Mouse (Mus musculus) cerebellum, adult (tissue): ENCODE results near the gene Arhgap42.

Experiments
- ATAC-seq: cut with Nextera tagmentation; 2 replicates; pipeline ENCODE4 v1.9.2; 2017; ENCODE audit warnings: mild to moderate bottlenecking, moderate library complexity, mixed read lengths; ENCODE audit not compliant: insufficient number of reproducible peaks, low FRiP score, low TSS enrichment

Arhgap42 gene

GRCm38 (mm10) chr9:9211411-9212087 is 27.4 kb downstream of the Arhgap42 start:
- ATAC-seq, result no peak

- ATAC-seq, result no peak
Measured at GRCm38 (mm10) chr9:9210464-9210863, 28.4 kb downstream of the Arhgap42 start.

DNA sequence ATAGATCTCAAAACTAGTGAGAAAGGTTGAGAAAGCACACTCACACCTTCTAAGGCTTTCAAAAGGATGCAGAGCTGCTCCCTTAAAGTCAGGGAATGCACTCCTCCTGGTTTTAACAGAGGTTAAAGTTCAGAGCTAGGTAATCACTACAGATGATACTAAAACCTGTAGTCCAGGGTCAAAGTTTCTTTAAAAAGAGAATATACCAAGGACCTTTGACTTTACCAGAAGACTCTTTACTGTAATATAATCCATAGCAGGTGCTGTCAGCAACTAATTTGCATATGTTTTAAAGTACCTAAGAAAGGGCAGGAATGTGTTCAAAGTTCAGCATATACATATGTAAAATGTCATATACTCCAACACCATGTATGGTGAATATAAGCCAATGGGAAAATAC is 30.7 kb downstream of the Arhgap42 start:
- no peak for ATAC-seq

DNA sequence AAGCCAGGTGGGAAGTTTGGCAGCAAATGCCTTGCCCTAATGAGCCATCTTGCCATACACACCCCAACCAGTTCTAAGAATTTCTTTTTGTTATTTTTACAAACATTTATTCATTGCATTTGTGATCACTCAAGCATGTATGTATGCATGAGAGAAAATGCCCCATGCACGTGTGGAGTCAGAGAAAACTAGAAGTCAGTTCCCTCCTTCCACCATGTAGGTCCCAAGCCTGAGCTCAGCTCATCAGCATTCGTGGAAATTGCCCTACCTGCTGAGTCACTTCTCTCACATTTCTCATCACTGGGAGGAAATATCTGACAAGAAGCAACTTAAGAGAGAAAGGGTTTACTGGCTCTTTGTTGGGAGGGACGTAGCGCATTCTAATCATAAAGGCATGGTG is 31.6 kb downstream of the Arhgap42 start:
- no peak for ATAC-seq

DNA sequence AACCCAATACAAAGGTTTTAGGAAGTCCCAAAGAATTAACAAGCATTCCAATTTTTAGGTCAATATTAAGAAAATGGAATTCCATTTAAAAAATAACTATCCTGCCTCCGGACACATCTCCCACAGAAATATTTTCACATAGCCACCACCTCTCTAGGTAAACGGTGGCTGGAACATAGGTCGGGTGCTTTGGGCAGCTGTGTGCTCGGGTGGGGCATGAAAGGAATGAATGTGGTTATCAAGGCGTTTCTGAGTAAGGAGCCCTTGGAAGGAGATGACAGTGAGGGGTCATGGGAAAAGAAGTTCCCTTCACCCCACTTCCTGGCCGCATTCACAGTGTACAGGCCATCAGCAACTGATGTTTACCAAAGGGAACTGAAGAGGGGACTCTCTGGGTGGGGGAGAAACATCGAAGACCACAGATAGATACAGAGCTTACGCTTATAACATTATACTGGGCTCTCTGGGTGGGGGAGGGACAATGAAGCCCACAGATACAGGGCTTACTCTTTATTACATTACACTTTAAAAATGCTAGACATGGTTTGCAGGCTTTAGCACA is 38.0 kb downstream of the Arhgap42 start:
- ATAC-seq, result no peak

DNA sequence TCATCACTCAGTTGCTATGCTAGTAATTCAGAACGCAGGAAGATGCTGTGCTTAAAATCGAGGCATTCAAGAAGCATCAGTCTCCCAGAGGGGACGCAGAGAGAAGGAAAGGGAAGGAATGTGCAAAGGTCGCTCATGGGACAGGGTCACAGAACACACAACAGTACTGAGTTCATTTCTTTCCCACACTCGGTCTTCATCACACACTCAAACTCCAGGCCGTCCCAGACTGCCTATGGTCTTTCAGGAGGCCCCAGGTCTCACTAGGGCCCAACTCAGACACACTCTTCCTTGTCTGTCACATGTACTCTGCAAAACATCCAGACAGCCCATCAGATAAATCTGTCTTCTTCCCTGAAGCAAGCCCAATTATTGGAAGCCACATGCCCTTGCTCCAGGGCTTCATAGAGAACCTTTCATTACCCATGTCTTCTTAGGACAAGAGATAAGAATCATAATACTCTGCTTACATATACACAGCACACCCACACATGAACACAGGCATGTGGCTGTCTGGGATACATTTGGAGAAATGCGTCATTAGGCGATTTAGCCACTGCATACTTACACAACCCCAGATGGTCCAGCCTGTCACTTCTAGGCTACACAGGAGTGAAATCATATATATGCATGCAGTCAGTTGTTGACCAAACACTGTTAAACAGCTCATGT is 39.6 kb downstream of the Arhgap42 start:
- no peak for ATAC-seq

- no peak for ATAC-seq
Measured at GRCm38 (mm10) chr9:9198645-9199044, 40.3 kb downstream of the Arhgap42 start.

DNA sequence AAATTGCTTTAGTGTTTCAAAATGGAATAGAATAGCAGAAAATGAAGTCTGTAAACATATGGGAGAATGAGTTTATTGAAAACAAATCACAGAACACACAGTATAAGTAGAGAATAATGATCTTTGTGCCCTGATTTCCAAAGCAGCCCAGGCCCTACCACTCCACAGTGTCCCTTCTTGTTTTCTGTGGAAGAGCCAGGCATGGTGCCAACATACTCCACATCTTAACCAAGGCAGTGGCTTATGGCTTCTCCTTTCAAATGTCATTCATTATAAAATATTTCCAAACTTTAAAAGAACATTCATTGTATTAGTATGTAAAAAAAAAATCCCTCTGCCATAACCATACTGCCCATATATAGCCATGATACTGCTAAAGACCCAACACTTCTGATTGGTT is 42.9 kb downstream of the Arhgap42 start:
- ATAC-seq, result no peak

GRCm38 (mm10) chr9:9194496-9194895 is 44.4 kb downstream of the Arhgap42 start:
- ATAC-seq, result no peak

GRCm38 (mm10) chr9:9192716-9193115 is 46.2 kb downstream of the Arhgap42 start:
- no peak for ATAC-seq

DNA sequence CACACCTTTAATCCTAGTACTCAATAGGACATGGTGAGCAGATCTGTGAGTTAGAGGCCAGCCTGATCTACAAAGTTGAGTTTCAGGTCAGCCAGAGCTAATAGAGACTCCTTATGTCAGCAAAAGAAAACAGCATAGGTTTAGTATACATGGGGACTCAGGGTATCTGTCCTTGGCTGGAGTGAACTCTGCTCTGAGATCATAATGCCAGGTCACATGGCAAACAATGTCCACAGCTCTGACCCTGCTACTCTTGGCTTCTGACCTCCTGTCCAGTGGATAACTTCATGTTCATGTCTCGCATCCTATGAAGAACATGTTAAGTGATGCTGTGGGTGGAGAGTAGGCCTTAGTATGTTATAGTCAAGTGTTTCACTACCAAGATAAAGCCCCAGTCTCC is 48.1 kb downstream of the Arhgap42 start:
- ATAC-seq, result no peak

DNA sequence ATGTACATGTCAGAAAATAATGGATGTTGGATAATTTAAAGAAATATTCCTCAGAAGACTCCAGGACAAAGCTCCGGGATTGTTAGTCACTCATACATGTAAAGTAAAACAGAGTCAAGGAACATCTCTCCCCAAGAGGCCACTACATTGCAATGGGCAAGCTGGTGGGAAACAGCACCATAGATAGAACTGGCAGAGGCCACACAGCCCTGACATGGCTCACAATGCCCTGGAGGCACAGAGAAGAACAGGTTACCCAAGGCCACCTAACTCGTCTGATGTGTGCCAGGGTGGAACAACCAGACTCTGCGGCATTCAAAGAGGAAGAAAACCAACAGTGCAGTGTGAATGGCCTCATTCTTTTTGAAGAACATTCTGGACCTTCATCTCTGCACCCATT is 50.7 kb downstream of the Arhgap42 start:
- ATAC-seq, result no peak

- no peak for ATAC-seq
Measured at GRCm38 (mm10) chr9:9177745-9178144, 61.2 kb downstream of the Arhgap42 start.

- ATAC-seq, result no peak
Measured at GRCm38 (mm10) chr9:9174924-9175323, 64.0 kb downstream of the Arhgap42 start.

- ATAC-seq, result no peak
Measured at GRCm38 (mm10) chr9:9174206-9174605, 64.7 kb downstream of the Arhgap42 start.

- ATAC-seq, result no peak
Measured at GRCm38 (mm10) chr9:9173091-9173490, 65.8 kb downstream of the Arhgap42 start.

DNA sequence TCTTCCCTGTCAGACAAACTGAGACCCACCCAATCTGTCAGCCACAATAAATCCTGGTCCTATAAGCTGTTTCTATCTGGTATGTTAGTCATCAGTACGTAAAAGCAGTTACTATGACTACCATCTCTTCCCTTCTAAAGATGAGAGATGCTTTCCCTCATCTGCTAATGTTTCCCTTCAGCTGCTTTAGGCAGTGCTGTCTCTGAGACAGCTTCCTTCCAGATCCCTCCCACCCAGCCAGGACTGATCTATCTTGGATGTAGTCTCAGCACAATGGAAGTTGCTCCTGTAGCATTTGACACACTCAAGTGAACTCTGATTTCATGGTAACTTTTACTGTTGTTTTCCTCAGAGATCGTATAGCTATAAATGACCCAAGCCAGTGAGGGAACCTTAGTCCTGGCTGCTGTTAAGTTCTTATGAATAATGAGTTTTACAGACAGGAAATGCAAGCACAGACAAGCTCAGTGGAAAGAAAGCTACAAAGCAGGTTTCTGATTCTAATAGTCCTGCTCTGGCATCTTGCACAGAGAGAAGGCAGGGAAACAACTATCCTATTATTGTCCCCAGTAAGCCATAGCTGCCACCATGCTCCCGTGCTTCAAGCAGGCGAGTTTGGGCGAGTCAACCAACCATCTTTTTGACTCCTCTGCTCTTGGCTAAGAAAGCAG is 67.6 kb downstream of the Arhgap42 start:
- no peak for ATAC-seq

DNA sequence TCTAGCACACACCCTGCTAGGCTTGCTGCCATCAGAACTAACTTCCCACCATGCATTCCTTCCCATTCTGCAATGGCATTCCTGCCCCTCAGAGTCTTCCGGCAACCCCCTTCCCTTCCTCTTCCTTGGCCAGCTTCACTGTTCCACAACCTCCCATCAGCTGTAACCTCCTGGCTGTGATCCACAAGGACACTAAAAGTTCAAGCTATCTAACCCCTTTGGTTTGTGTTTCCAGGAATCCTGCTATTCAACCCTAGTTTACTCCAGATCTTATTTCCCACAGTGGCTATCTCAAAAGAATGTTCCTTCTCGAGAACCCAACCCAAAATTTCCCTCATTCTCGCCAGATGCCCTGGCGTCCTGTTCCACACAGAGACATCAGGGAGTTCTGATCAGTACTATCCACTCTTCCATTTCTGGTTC is 73.2 kb downstream of the Arhgap42 start:
- ATAC-seq, result no peak

GRCm38 (mm10) chr9:9160736-9161135 is 78.2 kb downstream of the Arhgap42 start:
- ATAC-seq, result no peak

DNA sequence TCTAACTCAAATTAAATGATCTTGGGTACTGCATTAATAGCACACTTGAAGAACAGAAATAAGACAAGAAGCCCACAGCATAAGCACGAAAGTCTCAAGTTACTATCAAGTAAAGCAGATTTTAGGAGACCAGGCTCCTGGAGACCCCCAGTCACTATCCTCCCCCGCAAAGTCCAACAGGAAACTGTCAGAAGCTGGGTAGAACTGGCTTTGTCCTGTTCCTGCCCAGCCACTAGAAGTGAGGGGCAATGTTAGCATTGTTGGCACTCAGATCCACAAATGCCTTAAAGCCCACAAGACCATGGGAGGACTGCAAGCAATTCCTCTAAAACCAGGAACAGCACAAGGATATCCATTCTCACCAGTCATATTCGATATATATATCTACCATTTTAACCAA is 80.7 kb downstream of the Arhgap42 start:
- no peak for ATAC-seq

- ATAC-seq, result no peak
Measured at GRCm38 (mm10) chr9:9157425-9157824, 81.5 kb downstream of the Arhgap42 start.
